1 mouse cellular context compared by ENCODE assay signal in the genomic region with DNA sequence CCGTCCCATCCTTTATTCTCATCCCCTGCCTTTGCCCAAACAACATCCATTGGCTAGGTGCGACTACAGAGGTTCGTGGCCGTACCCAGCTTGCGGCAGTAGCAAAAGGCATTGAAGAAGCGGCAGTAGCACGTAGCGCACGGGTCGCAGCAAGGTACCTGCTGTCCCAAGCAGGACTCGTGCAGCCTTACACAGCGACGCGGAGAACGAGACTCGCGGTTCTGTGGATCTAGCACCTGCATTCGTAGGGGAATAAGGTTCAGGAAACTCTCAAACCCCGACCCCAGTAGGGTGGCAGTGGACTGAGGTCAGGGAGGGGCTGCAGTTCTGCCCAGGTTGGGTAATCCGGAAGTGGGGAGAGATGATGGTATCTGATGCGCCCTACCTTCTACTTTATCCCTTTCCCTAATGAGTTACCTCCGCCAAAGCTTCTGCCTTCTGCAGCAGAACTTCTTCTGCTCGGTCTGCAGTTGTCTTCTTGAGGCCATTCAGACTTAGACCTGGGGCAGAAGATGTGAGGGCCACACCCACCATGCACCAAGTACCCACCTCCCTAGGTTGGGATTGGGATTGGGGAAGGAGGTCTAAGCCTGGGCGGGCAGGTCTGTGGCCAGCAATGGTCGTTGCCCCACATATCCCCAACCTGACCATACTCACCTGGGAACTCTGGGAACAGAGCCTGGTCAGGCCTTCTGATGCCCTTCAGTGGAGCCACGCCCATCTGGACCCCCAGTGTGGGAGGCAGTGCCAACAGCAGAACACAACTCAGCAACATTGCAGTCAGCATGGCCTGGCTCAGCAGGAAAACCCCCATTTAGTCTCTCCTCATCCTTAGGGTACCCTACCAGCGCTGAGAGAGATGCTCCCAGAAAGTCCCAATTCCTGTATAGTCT.
TF ChIP-seq lines count a peak whose summit lies in the region.

No protein-coding gene starts in this region.

TF ChIP-seq in MEL, 35 proteins besides CTCF, POLR2A, EP300 and RAD21 (continued from another document):
- TF ChIP-seq ELF1 (IDR thresholded peaks at IDR 0.05; ENCODE audit: low read depth, low read length) (peak; percentile 76), USF2 (IDR thresholded peaks at IDR 0.05; ENCODE audit: borderline replicate concordance in 1 of 2, insufficient read depth in 1 of 2, low read depth in 1 of 2, low read length in 2 of 2) (no peak), E2F4 (IDR thresholded peaks at IDR 0.05; ENCODE audit: borderline replicate concordance, low read depth, low read length) (no peak), ZMIZ1 (IDR thresholded peaks at IDR 0.05; ENCODE audit: low read depth, low read length) (no peak), RCOR1 (IDR thresholded peaks at IDR 0.05; ENCODE audit: low read depth, low read length) (no peak), TCF12 (IDR thresholded peaks at IDR 0.05; ENCODE audit: low read depth, low read length) (no peak), NRF1 (IDR thresholded peaks at IDR 0.05; ENCODE audit: insufficient read depth, low read depth, low read length, poor library complexity, severe bottlenecking) (no peak), CHD1 (IDR thresholded peaks at IDR 0.05; ENCODE audit: low read depth, low read length) (0 out of 2 replicates have a peak, but pooled peaks have one; percentile 11), NELFE (IDR thresholded peaks at IDR 0.05; ENCODE audit: low read depth, low read length) (no peak), GABPA (IDR thresholded peaks at IDR 0.05; ENCODE audit: low read depth, low read length) (no peak), TAL1 (IDR thresholded peaks at IDR 0.05; ENCODE audit: low read length) (no peak), USF1 (IDR thresholded peaks at IDR 0.05; ENCODE audit: low read depth, low read length) (no peak), MYC (IDR thresholded peaks at IDR 0.05; ENCODE audit: low read depth, low read length) (no peak), MAZ (IDR thresholded peaks at IDR 0.05; ENCODE audit: low read depth, low read length) (no peak), ETS1 (IDR thresholded peaks at IDR 0.05; ENCODE audit: low read depth, low read length) (peak; percentile 0; the same call in 1 of the 2 replicates), POLR2AphosphoS5 (IDR thresholded peaks at IDR 0.05; ENCODE audit: borderline replicate concordance, low read depth, low read length) (no peak), ZC3H11A (IDR thresholded peaks at IDR 0.05; ENCODE audit: low read depth, low read length) (no peak), TBP (IDR thresholded peaks at IDR 0.05; ENCODE audit: low read depth, low read length) (no peak; the same call in 1 of the 2 replicates), JUND (IDR thresholded peaks at IDR 0.05; ENCODE audit: low read depth, low read length) (no peak), GATA1 (IDR thresholded peaks at IDR 0.05; ENCODE audit: low read depth, low read length) (peak; percentile 60)
TF ChIP-seq in MEL: peak in this region for 4.
